Mouse (Mus musculus) forebrain, embryonic 15.5 days (tissue): ENCODE data around the gene P2rx3. TPM values are rescaled to one million over a fixed set of nuclear protein-coding genes. Genes with fewer than 3 reads are reported as not detected.
A peak's percentile ranks its signal among the peaks of the same experiment; 100 is the strongest.

Experiments
- ATAC-seq: fragments of 200-750 bp; cut with Nextera tagmentation; replicated peaks from 2 replicates; pipeline ENCODE4 v1.8.0; 2017; ENCODE audit warnings: mild to moderate bottlenecking, moderate TSS enrichment, moderate library complexity
- H3K27ac ChIP-seq: fragments of 300-500 bp; sonication (generic); replicated peaks from 2 replicates; pipeline ENCODE4 v1.5.1; 2015; ENCODE audit warnings: mild to moderate bottlenecking, inconsistent platforms
- H3K27me3 ChIP-seq: fragments of 300-500 bp; sonication (generic); 2 replicates; pipeline ENCODE4 v1.6.1; 2015; ENCODE audit warnings: inconsistent platforms
- H3K36me3 ChIP-seq: fragments of 300-500 bp; sonication (generic); 2 replicates; pipeline ENCODE4 v1.6.1; 2015; ENCODE audit warnings: mild to moderate bottlenecking, inconsistent platforms
- H3K4me1 ChIP-seq: fragments of 300-500 bp; sonication (generic); 2 replicates; pipeline ENCODE4 v1.6.1; 2015; ENCODE audit warnings: inconsistent platforms
- H3K4me2 ChIP-seq: fragments of 300-500 bp; sonication (generic); replicated peaks from 2 replicates; pipeline ENCODE4 v1.6.1; 2015; ENCODE audit warnings: mild to moderate bottlenecking, inconsistent platforms
- H3K4me3 ChIP-seq: fragments of 300-500 bp; sonication (generic); 2 replicates; pipeline ENCODE4 v1.5.1; 2015; ENCODE audit warnings: mild to moderate bottlenecking, inconsistent platforms
- H3K9ac ChIP-seq: fragments of 300-500 bp; sonication (generic); replicated peaks from 2 replicates; pipeline ENCODE4 v1.6.1; 2015; ENCODE audit warnings: mild to moderate bottlenecking, inconsistent platforms
- H3K9me3 ChIP-seq: fragments of 300-500 bp; sonication (generic); 2 replicates; pipeline ENCODE4 v1.6.1; 2016; ENCODE audit warnings: inconsistent platforms
- WGBS: fragments of 180-500 bp; shearing (Covaris S2); methylation state at CpG from one replicate; pipeline ENCODE4 v1.1.7; 2015; ENCODE audit warnings: mixed read lengths; 5-methylcytosine and 5-hydroxymethylcytosine counted together
- polyA plus RNA-seq: library from polyadenylated mRNA; unstranded; fragments of >200 nt; fragmentation: Nextera tagmentation; extraction: Ambion mirVana; gene quantifications from 2 replicates; pipeline ENCODE4 v1.2.1, GENCODE M21; 2015

Gene P2rx3
- polyA plus RNA-seq, 1 experiment from 2014 or later: 1.1 TPM

DNA sequence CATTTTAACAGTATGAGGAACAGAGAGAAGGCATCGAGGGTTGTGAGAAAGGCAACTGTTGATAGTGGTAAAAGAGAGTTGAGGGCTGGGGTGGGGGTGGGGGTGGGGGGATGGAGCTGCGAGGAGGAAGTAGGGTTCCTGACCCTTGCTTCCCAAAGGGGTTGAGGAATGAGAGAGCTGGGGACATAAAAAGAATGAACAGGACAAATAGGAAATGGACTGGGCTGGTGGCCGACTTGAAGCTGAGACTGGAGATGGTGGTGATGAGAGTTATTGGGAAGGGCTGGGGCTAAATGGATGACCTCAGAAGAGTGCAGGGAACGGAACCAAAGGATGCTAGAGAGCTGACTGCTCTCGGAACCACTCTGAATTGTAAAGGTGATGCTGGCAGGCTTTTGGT is 19.4 kb upstream of the P2rx3 start:
- H3K36me3 ChIP-seq: peaks cover 61% of the 10 kb centered on the region
- no peak overlapping the region for H3K4me3 ChIP-seq
- WGBS: 84% methylated on average over 5 of the region's 5 CpGs
- no peak overlapping the region for H3K9ac ChIP-seq
- H3K27ac ChIP-seq: no peak overlapping the region
- no peaks in the 10 kb centered on the region for H3K27me3 ChIP-seq
- no peaks in the 10 kb centered on the region for H3K9me3 ChIP-seq
- H3K4me1 ChIP-seq: peaks cover 12% of the 10 kb centered on the region
- H3K4me2 ChIP-seq: no peak overlapping the region
- ATAC-seq: no peak

DNA sequence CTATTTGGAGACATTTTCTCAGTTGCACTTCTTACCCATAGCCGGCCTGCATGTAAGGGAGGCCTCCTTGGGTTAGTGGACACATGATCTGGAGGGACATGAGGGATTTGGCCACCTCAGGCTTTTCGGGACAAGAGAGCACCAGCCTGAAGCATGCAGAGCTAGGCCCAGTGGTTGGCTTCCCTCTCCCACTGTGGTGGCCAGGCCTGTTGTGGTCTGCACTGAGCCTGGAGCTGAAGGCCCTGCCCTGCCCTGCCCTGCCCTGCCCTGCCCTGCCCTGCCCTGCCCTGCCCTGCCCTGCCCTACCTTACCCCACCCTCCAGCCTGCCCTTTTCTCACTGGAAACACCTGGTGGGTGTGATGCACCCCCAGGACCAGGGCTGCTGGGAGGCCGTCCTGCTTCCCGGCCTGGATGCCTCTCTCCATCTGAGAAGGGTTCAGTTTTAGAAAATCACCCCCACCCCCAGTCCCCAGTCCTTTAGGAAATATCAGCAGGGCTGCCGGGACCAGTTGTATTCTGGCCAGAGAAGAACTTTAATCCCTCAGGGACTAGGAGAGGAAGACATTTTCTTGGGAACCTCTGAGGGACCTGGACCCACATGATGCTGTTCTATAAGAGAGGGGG is 16.0 kb upstream of the P2rx3 start:
- no peaks in the 10 kb centered on the region for H3K27me3 ChIP-seq
- ATAC-seq: no peak
- H3K36me3 ChIP-seq: peaks cover 45% of the 10 kb centered on the region
- H3K4me2 ChIP-seq: no peak overlapping the region
- H3K9me3 ChIP-seq: no peaks in the 10 kb centered on the region
- 92% methylated on average over 5 of the region's 5 CpGs for WGBS
- H3K27ac ChIP-seq: no peak overlapping the region
- no peak overlapping the region for H3K9ac ChIP-seq
- H3K4me1 ChIP-seq: peaks cover 27% of the 10 kb centered on the region
- no peak overlapping the region for H3K4me3 ChIP-seq

DNA sequence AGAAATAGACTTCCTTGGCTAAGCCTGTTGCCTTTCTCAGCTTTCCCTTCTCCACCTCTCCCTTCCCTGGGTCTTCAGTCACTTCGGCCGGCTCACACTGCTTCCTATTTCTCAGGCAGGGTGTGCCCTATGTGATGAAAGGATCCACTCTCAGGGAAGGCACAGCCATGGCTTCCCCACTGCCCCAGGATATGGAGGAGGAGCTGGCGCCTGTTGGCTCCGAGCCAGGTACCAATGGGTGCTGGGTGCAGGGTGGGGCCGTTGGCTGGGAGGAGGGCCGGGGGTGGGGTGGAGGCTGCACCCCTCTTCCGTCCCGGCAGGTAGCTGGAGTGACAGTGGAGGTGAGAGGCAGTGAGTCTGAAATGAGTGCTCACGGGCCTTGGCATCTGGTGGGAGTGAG is 13.5 kb upstream of the P2rx3 start:
- Histone ChIP-seq H3K9me3 (no peaks in the 10 kb centered on the region), H3K27me3 (no peaks in the 10 kb centered on the region), H3K4me1 (peaks cover 38% of the 10 kb centered on the region), H3K27ac (0 out of 2 replicates have a peak overlapping the region, but pooled peaks have one; percentile 14), H3K36me3 (peaks cover 47% of the 10 kb centered on the region), H3K4me2 (peak overlapping the region; percentile 58), H3K9ac (0 out of 2 replicates have a peak overlapping the region, but pooled peaks have one; percentile 2), H3K4me3 (peak overlapping the region; percentile 17; the same call in 1 of the 2 replicates)
- ATAC-seq: no peak
- 47% methylated on average over 9 of the region's 9 CpGs for WGBS

DNA sequence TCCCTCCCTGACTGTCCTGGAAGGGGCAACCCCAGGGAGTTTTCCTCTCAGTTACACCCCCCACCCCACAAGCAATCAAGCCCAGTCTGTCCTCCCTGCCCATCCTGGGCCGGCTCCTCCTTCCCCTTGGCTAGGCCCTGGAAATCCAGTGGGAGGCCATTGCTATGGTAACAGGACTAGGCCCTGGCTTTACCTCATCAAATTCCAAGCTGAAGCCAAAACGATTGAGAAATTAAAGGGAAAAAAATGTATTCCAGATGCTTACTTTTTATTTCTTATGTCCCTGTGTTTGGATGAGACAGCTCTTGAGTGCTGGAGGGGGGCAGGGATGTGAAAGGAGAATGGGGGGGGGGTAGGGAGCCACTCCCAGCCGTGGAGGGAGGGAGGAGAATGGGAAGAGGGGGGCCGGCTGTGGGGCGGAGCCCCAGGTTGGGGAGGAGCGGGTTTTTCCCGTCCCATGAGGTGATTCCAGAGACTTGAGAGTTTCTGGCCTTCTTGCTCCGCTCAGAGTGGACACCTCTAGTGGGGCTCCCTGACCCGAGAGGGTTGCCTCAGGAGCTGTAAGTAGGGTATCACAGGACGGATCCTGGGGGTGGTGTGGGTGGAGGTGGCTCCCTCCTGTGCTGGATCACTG is 12.9 kb upstream of the P2rx3 start:
- Histone ChIP-seq H3K27me3 (no peaks in the 10 kb centered on the region), H3K36me3 (peaks cover 51% of the 10 kb centered on the region), H3K4me1 (peaks cover 38% of the 10 kb centered on the region), H3K27ac (peak overlapping the region; percentile 90), H3K9ac (0 out of 2 replicates have a peak overlapping the region, but pooled peaks have one; percentile 23), H3K4me2 (peak overlapping the region; percentile 58), H3K9me3 (no peaks in the 10 kb centered on the region), H3K4me3 (peak overlapping the region; percentile 17)
- ATAC-seq: no peak
- WGBS: 4% methylated on average over 10 of the region's 10 CpGs

DNA sequence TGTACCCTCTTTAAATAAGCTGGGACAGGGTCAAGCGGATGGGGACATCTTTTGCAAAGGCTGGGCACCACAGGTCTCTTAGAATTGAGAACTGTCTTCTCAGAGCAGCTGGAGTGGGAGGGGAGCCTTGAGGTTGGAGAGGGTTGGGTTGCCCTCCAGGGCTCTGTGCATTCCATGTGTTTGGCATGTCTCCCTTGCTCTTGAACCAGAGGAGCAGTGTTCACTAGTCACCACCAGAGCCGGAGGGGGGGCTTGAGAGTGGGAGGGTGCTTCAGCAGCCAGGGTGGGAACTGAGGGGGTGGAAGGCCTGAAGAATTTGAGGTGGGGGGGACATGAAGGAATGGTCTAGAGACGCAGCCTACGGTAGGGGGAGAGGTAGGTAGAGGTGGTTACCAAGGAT is 12.0 kb upstream of the P2rx3 start:
- H3K4me1 ChIP-seq: peaks cover 38% of the 10 kb centered on the region
- H3K36me3 ChIP-seq: peaks cover 50% of the 10 kb centered on the region
- ATAC-seq: no peak
- no peak overlapping the region for H3K9ac ChIP-seq
- H3K27ac ChIP-seq: peak overlapping the region; percentile 90
- no peaks in the 10 kb centered on the region for H3K27me3 ChIP-seq
- H3K9me3 ChIP-seq: no peaks in the 10 kb centered on the region
- peak overlapping the region; percentile 58 for H3K4me2 ChIP-seq
- WGBS: 70% methylated on average over 4 of the region's 4 CpGs
- H3K4me3 ChIP-seq: peak overlapping the region; percentile 9

DNA sequence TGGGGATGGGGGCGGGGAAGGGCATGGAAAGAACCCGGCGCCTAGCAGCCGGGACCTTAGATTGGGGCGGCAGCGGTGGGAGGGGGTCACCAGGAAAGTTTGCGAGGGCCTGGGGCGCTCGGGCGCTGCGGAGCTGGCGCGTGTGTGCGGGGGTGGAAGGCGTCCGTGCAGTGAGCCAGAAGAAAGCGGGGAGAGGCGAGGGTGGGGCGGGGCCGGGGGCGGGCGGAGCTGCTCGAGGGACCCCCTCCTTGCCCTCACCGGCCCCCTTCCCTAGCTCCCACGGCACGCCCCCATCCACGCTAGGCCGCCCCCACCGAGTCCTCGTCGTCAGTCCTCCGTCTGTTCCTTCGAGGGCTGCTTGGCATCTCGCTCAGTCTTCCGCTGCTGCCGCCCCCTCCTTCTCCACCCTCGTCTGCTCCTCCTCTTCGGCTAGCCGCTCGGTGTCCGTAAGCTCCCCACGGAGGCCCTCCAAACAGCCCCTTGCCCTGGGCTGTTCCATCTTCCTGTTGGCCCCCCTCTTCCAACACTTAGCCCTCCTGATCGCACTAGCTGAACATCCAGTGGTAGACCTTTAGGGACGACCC is 11.0 kb upstream of the P2rx3 start:
- Histone ChIP-seq H3K4me1 (peaks cover 38% of the 10 kb centered on the region), H3K27ac (peak overlapping the region; percentile 90), H3K27me3 (no peaks in the 10 kb centered on the region), H3K4me2 (peak overlapping the region; percentile 58), H3K4me3 (peak overlapping the region; percentile 69), H3K36me3 (peaks cover 51% of the 10 kb centered on the region), H3K9ac (peak overlapping the region; percentile 69), H3K9me3 (no peaks in the 10 kb centered on the region)
- WGBS: under 1% methylated on average over 35 of the region's 44 CpGs
- ATAC-seq: peak; percentile 80

DNA sequence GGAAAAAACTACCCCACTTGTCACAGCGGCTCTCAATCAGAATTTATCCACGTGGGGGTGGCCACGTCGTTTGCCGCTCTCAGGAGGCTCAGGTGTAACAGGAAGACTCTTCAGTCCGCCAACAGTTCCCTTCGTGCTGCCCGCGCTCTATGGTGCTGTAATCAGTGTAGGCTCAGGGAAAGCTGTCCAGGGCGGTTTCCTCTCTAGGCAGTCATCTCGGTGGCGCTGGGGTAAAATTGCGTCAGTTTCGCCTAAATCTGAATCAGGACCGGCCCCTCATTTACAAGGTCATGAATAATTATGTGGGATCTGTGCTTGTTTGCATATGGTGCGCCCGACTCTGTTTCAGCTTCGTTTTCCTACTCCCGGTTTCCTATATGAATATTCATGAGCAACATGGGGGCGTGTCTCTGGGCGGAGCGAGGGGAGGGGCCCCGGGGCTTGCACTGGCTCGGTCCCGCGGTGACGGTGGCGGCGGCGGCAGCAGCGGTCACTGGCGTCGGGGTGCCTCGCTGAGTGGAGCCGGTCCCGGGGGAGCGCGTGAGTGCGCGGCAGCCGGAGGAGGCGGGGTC is 10.4 kb upstream of the P2rx3 start, which contains the start of gene Tnks1bp1:
TSS of gene Tnks1bp1 (plus strand) at position 427 of the 572 bp plus-strand sequence.
- no peaks in the 10 kb centered on the region for H3K9me3 ChIP-seq
- peak within 1 kb of the TSS; percentile 58 for H3K4me2 ChIP-seq
- under 1% methylated on average over 42 of the region's 42 CpGs for WGBS
- peak within 1 kb of the TSS; percentile 90 for H3K27ac ChIP-seq
- H3K27me3 ChIP-seq: no peaks in the 10 kb centered on the region
- H3K4me1 ChIP-seq: peaks cover 38% of the 10 kb centered on the region
- peaks cover 53% of the 10 kb centered on the region for H3K36me3 ChIP-seq
- peak within 1 kb of the TSS; percentile 69 for H3K4me3 ChIP-seq
- ATAC-seq: peak; percentile 84
- H3K9ac ChIP-seq: peak within 1 kb of the TSS; percentile 69

DNA sequence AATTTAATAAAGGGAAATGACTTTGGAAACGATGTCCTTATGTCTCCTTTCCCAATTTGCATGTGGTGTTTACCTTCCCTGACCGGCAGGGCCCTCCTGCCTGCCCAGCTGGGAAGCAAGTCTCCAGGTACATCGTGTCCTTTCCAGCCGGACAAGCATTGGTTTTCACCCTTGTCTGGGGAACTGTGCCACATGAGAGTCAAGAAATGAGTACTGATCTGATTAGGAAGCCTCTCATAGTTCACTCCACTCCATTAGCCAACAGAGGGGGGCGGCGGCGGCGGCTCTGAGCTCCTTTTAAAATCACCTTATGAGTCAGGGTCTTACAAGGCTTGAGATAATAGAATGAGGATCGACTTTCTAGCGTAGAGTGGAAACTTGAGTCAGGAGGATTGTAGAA is 9.8 kb upstream of the P2rx3 start:
- peak overlapping the region; percentile 58 for H3K4me2 ChIP-seq
- peaks cover 38% of the 10 kb centered on the region for H3K4me1 ChIP-seq
- WGBS: 48% methylated on average over 10 of the region's 10 CpGs
- no peaks in the 10 kb centered on the region for H3K27me3 ChIP-seq
- peaks cover 53% of the 10 kb centered on the region for H3K36me3 ChIP-seq
- ATAC-seq: no peak
- H3K9me3 ChIP-seq: no peaks in the 10 kb centered on the region
- H3K9ac ChIP-seq: peak overlapping the region; percentile 69; the same call in 1 of the 2 replicates
- peak overlapping the region; percentile 69 for H3K4me3 ChIP-seq
- H3K27ac ChIP-seq: peak overlapping the region; percentile 90; the same call in 1 of the 2 replicates

DNA sequence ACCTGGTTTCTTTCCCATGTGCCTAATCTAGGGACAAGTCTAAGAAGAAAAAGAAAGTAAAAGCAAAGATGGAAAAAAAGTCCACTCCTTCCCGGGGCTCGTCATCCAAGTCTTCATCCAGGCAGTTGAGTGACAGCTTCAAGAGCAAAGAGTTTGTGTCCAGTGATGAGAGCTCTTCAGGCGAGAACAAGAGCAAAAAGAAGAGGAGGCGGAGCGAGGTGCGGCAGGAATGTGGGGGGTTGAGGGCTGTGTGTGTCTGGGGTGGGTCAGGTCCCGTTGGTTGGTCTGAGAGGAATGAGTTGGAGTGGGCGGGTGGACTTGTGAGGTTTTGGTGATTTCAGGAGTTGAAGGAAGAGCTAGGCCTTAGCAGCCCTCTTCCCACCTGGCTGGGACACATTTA is 9.0 kb upstream of the P2rx3 start:
- no peak overlapping the region for H3K27ac ChIP-seq
- ATAC-seq: no peak
- peaks cover 38% of the 10 kb centered on the region for H3K4me1 ChIP-seq
- no peak overlapping the region for H3K4me3 ChIP-seq
- H3K27me3 ChIP-seq: no peaks in the 10 kb centered on the region
- H3K4me2 ChIP-seq: no peak overlapping the region
- peaks cover 55% of the 10 kb centered on the region for H3K36me3 ChIP-seq
- WGBS: 74% methylated on average over 8 of the region's 8 CpGs
- H3K9ac ChIP-seq: no peak overlapping the region
- no peaks in the 10 kb centered on the region for H3K9me3 ChIP-seq

DNA sequence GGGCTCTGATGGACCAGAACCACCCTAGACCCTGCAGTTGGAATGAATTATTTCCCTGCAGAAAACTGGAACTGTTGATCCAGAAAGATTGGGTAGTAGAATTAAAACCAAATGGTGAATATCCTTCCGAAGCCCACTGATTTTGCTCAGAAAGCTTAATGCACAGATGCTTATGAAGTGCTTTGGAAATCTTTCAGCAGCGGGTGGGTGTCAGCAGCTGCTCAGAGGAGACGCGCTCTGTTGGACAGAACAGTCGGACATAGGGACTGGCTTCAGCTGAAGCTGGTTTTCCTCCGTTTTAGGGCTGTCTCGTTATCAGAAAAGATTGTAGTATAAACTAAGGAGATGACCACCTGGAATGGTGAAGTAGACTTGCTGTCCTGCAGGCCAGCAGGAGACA is 6.4 kb upstream of the P2rx3 start:
- WGBS: 92% methylated on average over 7 of the region's 7 CpGs
- ATAC-seq: no peak
- Histone ChIP-seq H3K9me3 (no peaks in the 10 kb centered on the region), H3K36me3 (peaks cover 74% of the 10 kb centered on the region), H3K4me1 (peaks cover 15% of the 10 kb centered on the region), H3K27ac (no peak overlapping the region), H3K27me3 (no peaks in the 10 kb centered on the region), H3K4me2 (no peak overlapping the region), H3K9ac (no peak overlapping the region), H3K4me3 (no peak overlapping the region)

DNA sequence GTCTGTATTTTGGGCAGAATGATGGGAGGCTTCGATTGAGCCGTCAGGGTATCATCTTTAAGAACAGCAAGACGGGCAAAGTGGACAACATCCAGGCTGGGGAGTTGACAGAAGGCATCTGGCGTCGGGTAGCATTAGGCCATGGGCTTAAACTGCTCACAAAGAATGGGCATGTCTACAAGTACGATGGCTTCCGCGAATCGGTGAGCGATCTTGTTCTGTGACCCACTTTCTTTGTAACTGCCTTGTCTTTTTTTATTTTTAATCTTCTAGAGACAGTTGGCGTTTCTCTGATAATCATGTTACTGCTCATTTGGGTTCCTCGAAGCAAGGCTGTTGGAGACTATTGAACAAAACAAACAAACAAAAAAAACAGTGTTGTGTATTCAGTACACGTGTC is 1.1 kb upstream of the P2rx3 start:
- Histone ChIP-seq H3K4me1 (peaks cover 18% of the 10 kb centered on the region), H3K9ac (peak overlapping the region; percentile 98), H3K4me2 (peak overlapping the region; percentile 74), H3K27ac (no peak overlapping the region), H3K9me3 (no peaks in the 10 kb centered on the region), H3K27me3 (no peaks in the 10 kb centered on the region), H3K4me3 (peak overlapping the region; percentile 87), H3K36me3 (peaks cover 40% of the 10 kb centered on the region)
- no peak for ATAC-seq
- WGBS: 75% methylated on average over 13 of the region's 13 CpGs

DNA sequence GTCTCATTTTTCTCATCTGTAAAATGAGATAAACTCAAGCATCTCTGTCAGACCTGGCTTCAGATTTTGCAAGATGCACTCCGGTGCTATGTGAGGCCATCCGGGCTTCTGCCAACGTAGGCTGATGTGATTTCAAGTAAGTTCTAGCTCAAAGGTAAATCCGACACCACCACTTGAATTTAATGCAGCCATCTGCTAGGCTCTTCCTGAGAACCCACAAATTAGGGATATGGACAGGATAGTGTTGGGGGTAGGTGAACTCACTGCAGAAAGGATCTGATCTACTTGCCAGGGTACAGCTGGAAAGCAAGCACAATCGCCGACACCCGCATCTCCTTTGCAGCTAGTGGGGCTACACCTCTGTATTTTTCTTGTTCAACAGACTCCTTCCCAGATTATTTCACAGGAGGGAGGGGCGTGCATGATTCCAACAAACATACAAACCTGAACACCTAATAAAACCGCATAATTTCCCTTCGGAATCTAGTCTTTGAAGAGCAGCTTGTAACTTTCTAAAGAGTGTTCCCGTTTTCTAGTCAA is 685 bp downstream of the P2rx3 start:
- peak overlapping the region; percentile 74 for H3K4me2 ChIP-seq
- peaks cover 23% of the 10 kb centered on the region for H3K36me3 ChIP-seq
- WGBS: 9% methylated on average over 11 of the region's 11 CpGs
- H3K9ac ChIP-seq: peak overlapping the region; percentile 98
- no peaks in the 10 kb centered on the region for H3K27me3 ChIP-seq
- peak overlapping the region; percentile 74 for H3K27ac ChIP-seq
- H3K4me3 ChIP-seq: peak overlapping the region; percentile 87
- peak; percentile 65 for ATAC-seq
- peaks cover 18% of the 10 kb centered on the region for H3K4me1 ChIP-seq
- H3K9me3 ChIP-seq: no peaks in the 10 kb centered on the region
